Mouse (Mus musculus) thymus, postnatal 36 days (tissue): ENCODE measurements around the gene Lcp1.

Source experiments
- DNase-seq, 2 experiments: peaks; one replicate each; pipeline ENCODE4 v3.0.0; 2022; ENCODE audit warnings: mixed read lengths in 2 of 2

Lcp1 gene

DNA sequence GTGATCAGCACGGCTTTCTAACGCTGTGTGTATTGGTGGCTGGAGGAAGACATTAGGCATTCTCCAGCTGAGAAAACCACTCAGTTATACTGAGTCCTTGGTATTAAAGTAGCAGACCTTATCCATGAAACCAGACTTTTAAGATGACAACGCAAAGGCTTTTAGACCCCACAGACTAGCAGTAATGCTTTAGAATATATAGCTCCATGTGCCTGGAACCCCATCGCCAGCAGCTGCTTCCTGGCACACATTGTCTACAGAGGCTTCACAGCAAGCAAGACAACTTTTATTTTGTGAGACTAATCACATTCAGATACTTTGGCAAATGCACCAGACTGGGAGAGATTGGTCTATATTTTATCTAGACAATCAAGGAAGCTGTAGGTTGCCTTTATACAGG lies 75.4 kb downstream of the Lcp1 start:
- no peak for DNase-seq

- DNase-seq, result no peak
These were observed 77.8 kb downstream of the Lcp1 start for GRCm38 (mm10) chr14:75208572-75209151.

GRCm38 (mm10) chr14:75213752-75214151 lies 82.9 kb downstream of the Lcp1 start:
- DNase-seq, result no peak

DNA sequence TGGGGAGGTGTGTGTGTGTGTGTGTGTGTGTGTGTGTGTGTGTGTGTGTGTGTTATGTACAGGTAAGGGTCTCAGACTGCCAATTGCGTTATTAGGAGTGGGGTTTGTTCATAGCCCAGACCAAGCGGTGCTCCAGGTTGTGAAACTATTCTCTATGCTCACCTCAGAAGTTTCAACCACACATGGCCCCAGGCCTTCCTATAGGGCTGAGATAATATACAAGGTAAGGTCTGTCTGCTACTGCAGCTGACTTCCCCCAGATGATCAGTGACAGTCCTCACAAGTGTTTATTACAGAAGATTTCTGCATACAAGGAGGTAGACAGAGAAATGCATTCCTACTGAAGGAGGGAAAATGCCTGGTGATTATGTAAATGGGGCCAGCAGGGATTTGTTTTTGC lies 87.9 kb downstream of the Lcp1 start:
- DNase-seq, result no peak

- DNase-seq, result no peak
These were observed 88.5 kb downstream of the Lcp1 start for GRCm38 (mm10) chr14:75219250-75219913.

DNA sequence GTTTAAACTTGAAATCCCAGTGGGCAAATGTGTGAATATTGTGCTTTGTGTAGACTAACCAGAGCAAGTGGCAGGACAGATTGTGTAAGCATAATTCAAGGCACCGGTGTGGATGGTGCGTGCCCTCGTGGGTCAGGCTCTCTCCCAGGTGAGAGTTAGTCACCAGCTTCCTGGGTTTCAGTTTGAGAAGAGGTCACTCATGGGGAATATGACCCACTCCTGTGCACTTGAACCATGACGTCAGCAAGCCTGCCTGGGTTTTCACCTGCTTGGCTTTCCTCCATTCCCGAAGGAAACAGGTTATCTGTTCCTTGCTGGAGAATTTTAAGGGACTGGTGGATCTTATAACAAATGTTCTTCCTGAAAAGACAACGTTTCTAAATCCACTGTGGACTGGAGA lies 91.5 kb downstream of the Lcp1 start:
- DNase-seq, result no peak

- DNase-seq, result no peak
These were observed 96.7 kb downstream of the Lcp1 start for GRCm38 (mm10) chr14:75227453-75228084.

DNA sequence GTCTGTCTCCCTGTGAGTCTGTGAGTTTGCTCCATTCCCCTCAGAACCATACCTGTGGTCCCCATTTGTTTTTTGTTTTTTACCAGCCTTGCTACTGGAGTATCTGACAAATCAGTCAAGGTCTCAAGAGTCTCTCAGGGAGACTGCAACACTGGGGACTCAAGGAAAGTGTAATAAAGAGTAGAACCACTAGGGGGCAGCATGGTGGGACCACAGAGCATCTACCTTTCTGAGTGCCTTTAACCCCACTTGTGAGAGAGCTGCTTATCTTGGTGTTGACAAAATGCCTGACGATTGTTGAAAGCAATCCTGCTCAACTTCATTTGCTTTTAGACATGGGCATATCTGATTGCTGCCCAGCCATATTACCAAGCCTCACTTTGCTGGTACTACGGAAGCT lies 98.9 kb downstream of the Lcp1 start:
- DNase-seq, result peak; percentile 12 to 17

DNA sequence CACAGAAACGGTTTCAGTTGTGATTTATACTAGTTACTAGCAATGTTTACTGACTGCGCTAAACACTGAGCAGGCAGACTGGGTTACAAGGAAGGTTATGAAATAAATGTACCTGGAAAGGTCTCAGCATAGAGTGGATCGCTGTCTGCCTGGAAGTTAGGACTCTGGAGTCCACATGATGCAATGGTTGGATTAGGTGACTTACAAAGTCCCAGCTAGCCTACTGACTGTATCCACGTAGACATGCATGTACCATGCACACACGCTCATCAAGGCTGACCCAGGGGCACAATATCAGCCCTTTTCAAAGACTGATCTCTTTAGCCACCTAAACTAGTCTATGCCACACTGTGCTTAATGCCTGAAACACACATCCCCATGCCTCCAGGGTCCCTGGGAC lies 102.2 kb downstream of the Lcp1 start:
- DNase-seq, result no peak

GRCm38 (mm10) chr14:75235552-75235951 lies 104.7 kb downstream of the Lcp1 start:
- no peak for DNase-seq

DNA sequence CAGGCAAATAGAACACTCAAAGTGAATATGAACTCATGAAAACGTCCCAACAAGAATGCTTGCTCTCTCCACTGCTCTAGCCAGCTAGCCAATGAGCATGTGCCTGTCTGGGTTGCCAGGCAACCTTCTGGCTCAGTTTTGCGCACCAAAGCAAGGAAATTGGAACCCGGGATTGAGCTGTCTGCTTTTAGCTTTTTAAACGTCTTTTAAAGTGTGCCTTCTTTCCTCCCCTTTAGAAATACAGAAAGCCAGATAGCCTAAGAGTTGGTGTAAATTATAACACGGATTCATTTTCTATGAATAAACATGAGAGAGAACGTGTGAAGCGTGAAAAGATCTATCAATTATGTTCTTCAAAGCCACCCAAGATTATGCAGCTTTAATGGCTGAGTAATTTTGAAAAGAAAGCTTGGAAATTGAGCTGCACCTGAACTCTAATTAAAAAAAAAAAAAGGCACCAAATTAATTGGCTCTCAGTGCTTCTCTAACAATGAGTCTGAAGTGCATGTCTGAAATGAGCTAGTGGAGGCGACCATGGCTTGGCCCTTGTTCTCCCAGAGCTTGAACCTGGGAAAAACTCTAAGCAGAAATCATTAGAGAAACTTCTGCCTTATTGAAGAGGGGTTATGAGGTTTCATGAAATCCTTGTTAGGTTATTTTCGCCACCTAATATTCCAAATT lies 105.2 kb downstream of the Lcp1 start:
- no peak for DNase-seq

- DNase-seq, result no peak
These were observed 105.7 kb downstream of the Lcp1 start for GRCm38 (mm10) chr14:75236636-75237003.

DNA sequence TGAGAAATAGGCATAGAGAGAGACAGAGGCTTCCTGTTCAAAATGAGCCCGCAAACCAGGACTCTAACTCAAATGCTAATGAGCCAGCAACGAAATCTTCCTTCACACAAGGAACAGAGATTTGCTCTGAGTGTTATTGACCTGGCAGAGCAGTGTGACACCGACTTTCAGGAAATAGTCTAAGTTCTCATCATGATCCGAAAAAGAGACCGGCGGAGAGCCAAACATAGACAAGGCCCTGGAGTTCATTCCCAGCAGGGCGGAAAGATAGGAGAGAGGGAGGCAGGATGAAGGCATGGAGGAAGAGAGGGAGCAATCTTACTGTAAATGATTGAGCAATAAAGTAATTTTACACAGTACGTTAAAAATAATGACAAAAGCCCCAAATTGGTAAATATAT lies 106.2 kb downstream of the Lcp1 start:
- DNase-seq, result no peak

DNA sequence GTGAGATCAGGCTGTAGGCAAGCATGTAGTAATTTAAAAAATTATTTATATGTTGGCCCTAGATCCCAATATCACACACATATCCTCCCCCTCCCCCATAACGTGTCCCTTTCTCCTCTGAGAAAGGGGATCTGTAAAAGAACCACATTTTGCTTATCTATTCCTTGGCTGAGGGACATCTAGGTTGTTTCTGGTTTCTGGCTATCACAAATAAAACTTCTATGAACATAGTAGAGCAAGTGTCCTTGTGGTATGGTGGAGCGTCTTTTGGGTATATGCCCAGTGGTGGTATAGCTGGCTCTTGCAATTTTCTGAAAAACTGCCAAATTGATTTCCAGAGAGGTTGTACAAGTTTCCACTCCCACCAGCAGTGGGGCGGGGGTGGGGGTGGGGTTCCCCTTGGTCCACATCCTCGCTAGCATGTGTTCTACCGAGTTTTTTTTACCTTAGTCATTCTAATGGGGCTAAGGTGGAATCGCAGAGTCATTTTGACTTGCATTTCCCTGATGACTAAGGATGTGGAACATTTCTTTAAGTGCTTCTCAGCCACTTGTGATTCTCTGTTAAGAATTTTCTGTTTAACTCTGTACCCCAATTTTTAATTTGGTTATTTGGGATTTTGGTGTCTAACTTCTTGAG lies 107.3 kb downstream of the Lcp1 start:
- DNase-seq, result no peak

- DNase-seq, result no peak
These were observed 111.2 kb downstream of the Lcp1 start, which contains the start of gene Cpb2 for GRCm38 (mm10) chr14:75242087-75242486. Gene Cpb2 (plus strand): TSS chr14:75242287.

DNA sequence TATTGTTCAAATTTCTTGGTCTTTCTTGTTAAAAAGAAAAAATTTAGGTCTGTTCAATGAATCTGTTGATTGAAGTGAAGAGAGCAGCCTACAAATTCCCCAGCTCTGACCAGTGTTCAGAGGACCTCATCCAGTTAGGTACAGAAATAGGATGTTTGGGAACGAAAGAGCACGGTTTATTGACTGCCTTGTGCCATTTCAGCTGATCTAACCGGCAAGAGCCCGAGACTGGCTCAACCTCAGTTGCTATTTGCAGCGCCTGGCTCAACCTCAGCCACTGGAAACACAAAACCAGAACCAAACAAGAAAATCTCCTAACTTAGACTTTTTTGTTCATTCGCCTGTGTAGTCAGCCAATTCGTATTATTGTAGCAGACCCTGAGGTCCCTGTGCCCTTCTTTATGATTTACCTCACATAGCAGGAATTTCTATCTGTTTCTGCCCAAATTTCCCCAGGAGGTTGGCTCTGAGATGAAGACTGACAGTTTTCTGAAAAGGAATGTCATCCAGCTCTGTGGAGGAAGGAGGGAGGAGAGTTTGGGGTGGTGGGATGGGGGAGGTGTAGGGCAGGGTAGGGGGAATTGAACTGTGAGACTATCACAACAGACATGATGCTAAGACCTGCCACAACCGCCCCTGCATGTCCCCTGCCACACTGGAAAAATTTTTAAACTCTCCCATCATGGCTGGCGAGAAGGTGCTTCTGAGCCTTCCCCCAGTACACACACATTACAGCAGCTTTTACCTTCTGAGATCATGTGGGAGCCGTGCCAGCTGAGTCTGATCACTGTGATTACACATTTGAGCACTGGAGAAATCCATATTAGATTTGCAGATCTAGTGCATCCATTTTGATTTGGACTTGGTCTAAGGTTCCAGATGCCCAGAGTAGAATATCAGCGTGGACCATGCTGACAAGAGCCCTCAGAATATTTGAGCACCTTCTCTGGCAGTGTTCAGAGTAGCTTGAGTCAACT lies 115.4 kb downstream of the Lcp1 start:
- no peak for DNase-seq

DNA sequence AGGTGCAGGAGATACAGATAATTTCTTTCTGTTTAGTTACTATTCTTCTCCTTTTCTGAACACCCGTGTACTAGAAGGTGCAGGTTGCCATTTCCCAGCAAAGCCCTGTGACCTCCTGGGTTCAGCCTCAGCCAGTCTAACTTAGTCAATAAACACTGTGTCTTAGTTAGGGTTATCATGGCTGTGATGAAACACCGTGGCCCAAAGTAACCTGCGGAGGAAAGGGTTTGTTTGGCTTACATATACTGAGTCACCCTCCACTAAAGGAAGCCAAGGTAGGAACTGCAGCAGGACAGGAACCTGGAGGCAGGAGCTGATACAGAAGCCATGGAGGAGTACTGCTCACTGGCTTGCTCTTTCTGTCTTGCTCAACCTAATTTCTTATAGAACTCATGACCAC lies 119.5 kb downstream of the Lcp1 start:
- no peak for DNase-seq

- DNase-seq, result peak in 1 of 2 experiments; percentile 12
These were observed 125.6 kb downstream of the Lcp1 start for GRCm38 (mm10) chr14:75256521-75256920.

DNA sequence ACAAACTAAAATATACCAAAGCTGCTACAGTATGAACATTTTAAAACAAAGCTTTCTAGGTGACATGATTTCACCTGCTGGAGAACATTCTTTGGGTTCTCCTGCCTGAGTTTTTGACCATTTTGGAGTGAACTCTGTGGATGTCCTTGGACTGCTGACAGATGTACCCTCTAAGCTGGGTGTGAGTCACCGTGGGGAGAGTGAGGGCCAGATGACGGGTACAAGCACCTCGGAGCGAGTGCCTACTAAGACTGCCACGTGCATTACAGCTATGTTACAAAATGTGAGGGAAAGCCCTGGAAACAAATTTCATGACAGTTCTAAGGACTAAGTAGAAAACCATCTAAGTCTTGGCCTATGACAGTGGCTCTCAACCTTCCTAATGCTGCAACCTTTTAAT lies 138.6 kb downstream of the Lcp1 start:
- no peak for DNase-seq

DNA sequence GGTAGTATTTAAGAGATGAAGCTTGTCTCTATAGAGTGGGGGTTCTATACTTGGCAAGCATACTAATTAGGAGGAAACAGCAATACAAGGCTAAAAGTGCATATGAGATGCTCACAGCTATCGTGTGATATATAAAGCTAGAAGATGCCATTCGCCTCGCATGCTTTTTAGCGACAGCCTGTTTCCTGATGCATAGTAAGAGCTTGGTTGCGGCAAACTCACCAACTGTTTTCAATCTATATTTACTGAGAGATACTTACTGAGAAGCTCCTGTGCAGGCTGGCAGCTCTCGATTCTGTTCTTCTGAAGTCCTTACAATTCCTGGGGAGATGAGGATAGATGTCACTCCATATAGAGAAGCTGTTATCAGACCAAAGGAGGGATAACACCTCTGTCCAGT lies 148.8 kb downstream of the Lcp1 start:
- DNase-seq, result no peak

DNA sequence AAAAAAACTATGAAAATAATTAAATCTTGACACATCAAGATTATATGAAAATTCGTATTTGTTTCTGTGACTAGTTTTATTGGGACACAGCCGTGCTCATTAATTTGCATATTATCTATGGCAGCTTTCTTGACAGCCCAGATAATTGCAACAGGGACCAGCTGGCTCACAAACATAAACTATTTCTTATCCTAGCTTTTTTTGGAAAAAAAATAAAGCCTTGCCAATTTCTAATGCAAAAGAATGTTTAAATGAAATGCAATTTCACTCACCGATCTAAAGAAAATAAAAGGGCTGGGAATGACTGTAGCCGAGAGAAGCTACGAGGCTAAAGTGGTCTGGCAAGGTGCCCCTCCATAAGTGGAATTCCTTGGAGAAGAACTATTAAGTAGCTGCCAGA lies 149.5 kb downstream of the Lcp1 start:
- no peak for DNase-seq
